Mouse (Mus musculus) C2C12 (cell line): Measurements from ENCODE around the gene Babam2.

Experiments
- CTCF ChIP-seq: IDR thresholded peaks from one replicate; pipeline ENCODE4 v1.5.1; 2011; ENCODE audit not compliant: control insufficient read depth, insufficient read depth, insufficient read length
- USF1 ChIP-seq: IDR thresholded peaks from one replicate; pipeline ENCODE4 v1.6.1; 2011; ENCODE audit warnings: low read depth, mild to moderate bottlenecking, control low read depth, moderate library complexity

GRCm38 (mm10) chr5:32122363-32122762 lies 424.9 kb downstream of the Babam2 start:
- TF ChIP-seq CTCF = no peak
- no peak for TF ChIP-seq USF1
